Mouse (Mus musculus): Measurements from ENCODE around the gene Fam20b. TPM values are rescaled to one million over a fixed set of nuclear protein-coding genes. Genes with fewer than 3 reads are reported as not detected.

Fam20b gene
- polyA plus RNA-seq, 1 experiment from 2014 or later: 22.1 TPM

- no peaks in the 10 kb centered on the region for H3K27me3 ChIP-seq
- no peaks in the 10 kb centered on the region for H3K4me1 ChIP-seq (replicated peaks)
- ATAC-seq (replicated peaks; ENCODE audit: insufficient number of reproducible peaks, insufficient read depth, low FRiP score, low read depth): no peak
- no peak overlapping the region for H3K9ac ChIP-seq
- no peak overlapping the region for H3K27ac ChIP-seq
- H3K36me3 ChIP-seq: peaks cover 56% of the 10 kb centered on the region
- WGBS: 90% methylated on average over 8 of the region's 8 CpGs
- no peaks in the 10 kb centered on the region for H3K9me3 ChIP-seq (replicated peaks)
- H3K4me3 ChIP-seq: no peak overlapping the region
- H3K4me2 ChIP-seq: no peak overlapping the region
Measured at GRCm38 (mm10) chr1:156629984-156630383, 88.9 kb downstream of the Fam20b start.

Other genes with a start within 250 kb of the Fam20b start
- gene Soat1, start 244.8 kb downstream of the Fam20b start, polyA plus RNA-seq (2015; fragmentation: Nextera tagmentation; extraction: Ambion mirVana): 27.7 and 31.4 TPM in 2 replicates
- gene Gm10031, start 195.1 kb downstream of the Fam20b start, polyA plus RNA-seq (2015; fragmentation: Nextera tagmentation; extraction: Ambion mirVana): 0.25 and 0.39 TPM in 2 replicates
- 2.4 and 2.8 TPM in 2 replicates for gene Abl2, start 160.3 kb downstream of the Fam20b start, polyA plus RNA-seq (2015; fragmentation: Nextera tagmentation; extraction: Ambion mirVana)
- 6.5 and 8.6 TPM in 2 replicates for gene Tor3a, start 44.7 kb downstream of the Fam20b start, polyA plus RNA-seq (2015; fragmentation: Nextera tagmentation; extraction: Ambion mirVana)
- 4.1 and 6.9 TPM in 2 replicates for gene Angptl1, start 119.5 kb upstream of the Fam20b start, polyA plus RNA-seq (2015; fragmentation: Nextera tagmentation; extraction: Ambion mirVana)
- gene Ralgps2, start 220.5 kb upstream of the Fam20b start, polyA plus RNA-seq (2015; fragmentation: Nextera tagmentation; extraction: Ambion mirVana): 52.4 and 54.1 TPM in 2 replicates